Mouse (Mus musculus) forebrain, embryonic 15.5 days (tissue): ENCODE results near the gene Spry2. TPM values are rescaled to one million over a fixed set of nuclear protein-coding genes. Genes with fewer than 3 reads are reported as not detected.

Experiments used
- ATAC-seq: fragments of 200-750 bp; cut with Nextera tagmentation; replicated peaks from 2 replicates; pipeline ENCODE4 v1.8.0; 2017; ENCODE audit warnings: mild to moderate bottlenecking, moderate TSS enrichment, moderate library complexity
- H3K27ac ChIP-seq: fragments of 300-500 bp; sonication (generic); replicated peaks from 2 replicates; pipeline ENCODE4 v1.5.1; 2015; ENCODE audit warnings: mild to moderate bottlenecking, inconsistent platforms
- H3K27me3 ChIP-seq: fragments of 300-500 bp; sonication (generic); 2 replicates; pipeline ENCODE4 v1.6.1; 2015; ENCODE audit warnings: inconsistent platforms
- H3K36me3 ChIP-seq: fragments of 300-500 bp; sonication (generic); 2 replicates; pipeline ENCODE4 v1.6.1; 2015; ENCODE audit warnings: mild to moderate bottlenecking, inconsistent platforms
- H3K4me1 ChIP-seq: fragments of 300-500 bp; sonication (generic); 2 replicates; pipeline ENCODE4 v1.6.1; 2015; ENCODE audit warnings: inconsistent platforms
- H3K4me2 ChIP-seq: fragments of 300-500 bp; sonication (generic); replicated peaks from 2 replicates; pipeline ENCODE4 v1.6.1; 2015; ENCODE audit warnings: mild to moderate bottlenecking, inconsistent platforms
- H3K4me3 ChIP-seq: fragments of 300-500 bp; sonication (generic); 2 replicates; pipeline ENCODE4 v1.5.1; 2015; ENCODE audit warnings: mild to moderate bottlenecking, inconsistent platforms
- H3K9ac ChIP-seq: fragments of 300-500 bp; sonication (generic); replicated peaks from 2 replicates; pipeline ENCODE4 v1.6.1; 2015; ENCODE audit warnings: mild to moderate bottlenecking, inconsistent platforms
- H3K9me3 ChIP-seq: fragments of 300-500 bp; sonication (generic); 2 replicates; pipeline ENCODE4 v1.6.1; 2016; ENCODE audit warnings: inconsistent platforms
- WGBS: fragments of 180-500 bp; shearing (Covaris S2); methylation state at CpG from one replicate; pipeline ENCODE4 v1.1.7; 2015; ENCODE audit warnings: mixed read lengths; 5-methylcytosine and 5-hydroxymethylcytosine counted together
- polyA plus RNA-seq: library from polyadenylated mRNA; unstranded; fragments of >200 nt; fragmentation: Nextera tagmentation; extraction: Ambion mirVana; gene quantifications from 2 replicates; pipeline ENCODE4 v1.2.1, GENCODE M21; 2015

Gene Spry2
- polyA plus RNA-seq, 1 experiment from 2014 or later = 34.4 TPM

GRCm38 (mm10) chr14:105858935-105859334 lies 37.7 kb downstream of the Spry2 start:
- no peak for ATAC-seq
- 20% methylated on average over 5 of the region's 5 CpGs for WGBS
- no peaks in the 10 kb centered on the region for H3K4me1 ChIP-seq

GRCm38 (mm10) chr14:105851359-105852067 lies 45.1 kb downstream of the Spry2 start:
- Histone ChIP-seq H3K9me3 (no peaks in the 10 kb centered on the region), H3K27me3 (no peaks in the 10 kb centered on the region), H3K9ac (no peak overlapping the region), H3K4me1 (peaks cover 10% of the 10 kb centered on the region), H3K36me3 (no peaks in the 10 kb centered on the region), H3K27ac (peak overlapping the region; percentile 59), H3K4me3 (no peak overlapping the region), H3K4me2 (0 out of 2 replicates have a peak overlapping the region, but pooled peaks have one; percentile 8)
- ATAC-seq = peak; percentile 94
- 2% methylated on average over 7 of the region's 7 CpGs for WGBS

More at GRCm38 (mm10) chr14:105858935-105859334, 37.7 kb downstream of the Spry2 start:
- Histone ChIP-seq H3K4me2 (no peak overlapping the region), H3K9ac (no peak overlapping the region), H3K4me3 (no peak overlapping the region), H3K27me3 (no peaks in the 10 kb centered on the region), H3K9me3 (no peaks in the 10 kb centered on the region), H3K36me3 (no peaks in the 10 kb centered on the region), H3K27ac (no peak overlapping the region)

Other genes starting within 250 kb of the Spry2 start
- gene Trim52, start 209.4 kb upstream of the Spry2 start, polyA plus RNA-seq = not detected in 2 replicates